Mouse (Mus musculus): ENCODE results near the gene Gadl1.

- TF ChIP-seq GATA1 (IDR thresholded peaks at IDR 0.05; ENCODE audit: borderline replicate concordance, low read length) (no peak), FLI1 (IDR thresholded peaks at IDR 0.05; ENCODE audit: low read length) (no peak)
These were observed 151.4 kb downstream of the Gadl1 start for GRCm38 (mm10) chr9:116060691-116061090.
